Mouse (Mus musculus): ENCODE measurements around the gene Gm38393.

Gm38393 gene

GRCm38 (mm10) chr7:60004606-60005330 lies at the start of gene Gm38393, which contains the start of gene Snurf:
TSS of gene Gm38393 (minus strand) at chr7:60005064.
TSS of gene Snurf (minus strand) at chr7:60005049.
- DNase-seq (ENCODE audit: low spot score) = peak; percentile 79

- DNase-seq (ENCODE audit: low spot score) = no peak
Measured at GRCm38 (mm10) chr7:60047481-60048201, 42.8 kb upstream of the Gm38393 start.

- DNase-seq (ENCODE audit: low spot score) = no peak
Measured at GRCm38 (mm10) chr7:60013186-60013585, 8.3 kb upstream of the Gm38393 start.

GRCm38 (mm10) chr7:60007727-60008360 lies 3.0 kb upstream of the Gm38393 start:
- peak; percentile 16 for DNase-seq (ENCODE audit: low spot score)

GRCm38 (mm10) chr7:60006262-60006661 lies 1.4 kb upstream of the Gm38393 start:
- no peak for DNase-seq (ENCODE audit: low spot score)

GRCm38 (mm10) chr7:60003921-60004605 lies 801 bp downstream of the Gm38393 start:
- peak; percentile 73 for DNase-seq (ENCODE audit: low spot score)

- peak; percentile 71 for DNase-seq (ENCODE audit: low spot score)
Measured at GRCm38 (mm10) chr7:60003006-60003865, 1.6 kb downstream of the Gm38393 start.

- no peak for DNase-seq (ENCODE audit: low spot score)
Measured at GRCm38 (mm10) chr7:59978646-59979045, 26.2 kb downstream of the Gm38393 start.
